Mouse (Mus musculus): ENCODE measurements around the gene Hopx. TPM values are rescaled to one million over a fixed set of nuclear protein-coding genes. Genes with fewer than 3 reads are reported as not detected.

Hopx gene
- total RNA-seq (2018; cell fraction: chromatin; rRNA removed): 1 to 10 TPM in 3 of 26 experiments, not detected in 23; 1.3 to 4.5 (median 1.5) TPM
- total RNA-seq (2018; cell fraction: cytosol; rRNA removed): 1 to 10 TPM in 5 of 26 experiments, under 1 TPM in 20, not detected in 1; 0.21 to 4.2 (median 0.62) TPM
- 1 to 10 TPM in 4 of 26 experiments, under 1 TPM in 2, not detected in 20; 0.36 to 4.7 (median 2.1) TPM for total RNA-seq (2018; cell fraction: nucleus; rRNA removed)
- polyA plus RNA-seq (2018): 0.44 to 0.90 TPM (median 0.78 TPM) in 3 replicates

GRCm38 (mm10) chr5:77114817-77115731 is at the start of gene Hopx:
TSS of gene Hopx (minus strand) at chr5:77115121.
- H3K36me3 ChIP-seq (ENCODE audit: inconsistent target): no peaks in the 10 kb centered on the region
- H3K27ac ChIP-seq: no peak within 1 kb of the TSS
- no peaks in the 10 kb centered on the region for H3K79me2 ChIP-seq (ENCODE audit: inconsistent target)
- no peak within 1 kb of the TSS for H3K4me3 ChIP-seq (ENCODE audit: inconsistent target)
- WGBS (ENCODE audit: missing documents): 53% methylated on average over 33 of the region's 33 CpGs

- Histone ChIP-seq H3K4me3 (ENCODE audit: inconsistent target) (no peak overlapping the region), H3K36me3 (ENCODE audit: inconsistent target) (no peaks in the 10 kb centered on the region), H3K27ac (no peak overlapping the region), H3K79me2 (ENCODE audit: inconsistent target) (no peaks in the 10 kb centered on the region)
- 84% methylated on average over 7 of the region's 7 CpGs for WGBS (ENCODE audit: missing documents)
Measured at GRCm38 (mm10) chr5:77163597-77163996, 48.7 kb upstream of the Hopx start.

GRCm38 (mm10) chr5:77162566-77162965 is 47.6 kb upstream of the Hopx start:
- 61% methylated on average over 3 of the region's 3 CpGs for WGBS (ENCODE audit: missing documents)
- Histone ChIP-seq H3K27ac (no peak overlapping the region), H3K4me3 (ENCODE audit: inconsistent target) (no peak overlapping the region), H3K79me2 (ENCODE audit: inconsistent target) (no peaks in the 10 kb centered on the region), H3K36me3 (ENCODE audit: inconsistent target) (no peaks in the 10 kb centered on the region)

GRCm38 (mm10) chr5:77157777-77158540 is 43.0 kb upstream of the Hopx start:
- WGBS (ENCODE audit: missing documents): 37% methylated on average over 14 of the region's 14 CpGs
- Histone ChIP-seq H3K27ac (no peak overlapping the region), H3K36me3 (ENCODE audit: inconsistent target) (no peaks in the 10 kb centered on the region), H3K79me2 (ENCODE audit: inconsistent target) (no peaks in the 10 kb centered on the region), H3K4me3 (ENCODE audit: inconsistent target) (no peak overlapping the region)

GRCm38 (mm10) chr5:77156938-77157337 is 42.0 kb upstream of the Hopx start:
- 97% methylated on average over 5 of the region's 5 CpGs for WGBS (ENCODE audit: missing documents)
- Histone ChIP-seq H3K36me3 (ENCODE audit: inconsistent target) (no peaks in the 10 kb centered on the region), H3K27ac (no peak overlapping the region), H3K4me3 (ENCODE audit: inconsistent target) (no peak overlapping the region), H3K79me2 (ENCODE audit: inconsistent target) (no peaks in the 10 kb centered on the region)

- Histone ChIP-seq H3K27ac (no peak overlapping the region), H3K79me2 (ENCODE audit: inconsistent target) (no peaks in the 10 kb centered on the region), H3K4me3 (ENCODE audit: inconsistent target) (no peak overlapping the region), H3K36me3 (ENCODE audit: inconsistent target) (no peaks in the 10 kb centered on the region)
- 76% methylated on average over 12 of the region's 12 CpGs for WGBS (ENCODE audit: missing documents)
Measured at GRCm38 (mm10) chr5:77155526-77155925, 40.6 kb upstream of the Hopx start.

GRCm38 (mm10) chr5:77154812-77155211 is 39.9 kb upstream of the Hopx start:
- Histone ChIP-seq H3K36me3 (ENCODE audit: inconsistent target) (no peaks in the 10 kb centered on the region), H3K79me2 (ENCODE audit: inconsistent target) (no peaks in the 10 kb centered on the region), H3K27ac (no peak overlapping the region), H3K4me3 (ENCODE audit: inconsistent target) (no peak overlapping the region)
- 54% methylated on average over 5 of the region's 5 CpGs for WGBS (ENCODE audit: missing documents)

- Histone ChIP-seq H3K36me3 (ENCODE audit: inconsistent target) (no peaks in the 10 kb centered on the region), H3K79me2 (ENCODE audit: inconsistent target) (no peaks in the 10 kb centered on the region), H3K4me3 (ENCODE audit: inconsistent target) (no peak overlapping the region), H3K27ac (no peak overlapping the region)
- 95% methylated on average over 3 of the region's 3 CpGs for WGBS (ENCODE audit: missing documents)
Measured at GRCm38 (mm10) chr5:77151738-77152137, 36.8 kb upstream of the Hopx start.

GRCm38 (mm10) chr5:77151075-77151474 is 36.2 kb upstream of the Hopx start:
- H3K27ac ChIP-seq: no peak overlapping the region
- H3K79me2 ChIP-seq (ENCODE audit: inconsistent target): no peaks in the 10 kb centered on the region
- WGBS (ENCODE audit: missing documents): 80% methylated on average over 7 of the region's 7 CpGs
- H3K36me3 ChIP-seq (ENCODE audit: inconsistent target): no peaks in the 10 kb centered on the region
- no peak overlapping the region for H3K4me3 ChIP-seq (ENCODE audit: inconsistent target)

- 36% methylated on average over 6 of the region's 6 CpGs for WGBS (ENCODE audit: missing documents)
- no peak overlapping the region for H3K4me3 ChIP-seq (ENCODE audit: inconsistent target)
- H3K79me2 ChIP-seq (ENCODE audit: inconsistent target): no peaks in the 10 kb centered on the region
- no peak overlapping the region for H3K27ac ChIP-seq
- no peaks in the 10 kb centered on the region for H3K36me3 ChIP-seq (ENCODE audit: inconsistent target)
Measured at GRCm38 (mm10) chr5:77148021-77148621, 33.2 kb upstream of the Hopx start.

- Histone ChIP-seq H3K36me3 (ENCODE audit: inconsistent target) (no peaks in the 10 kb centered on the region), H3K4me3 (ENCODE audit: inconsistent target) (no peak overlapping the region), H3K79me2 (ENCODE audit: inconsistent target) (no peaks in the 10 kb centered on the region), H3K27ac (no peak overlapping the region)
- 55% methylated on average over 4 of the region's 4 CpGs for WGBS (ENCODE audit: missing documents)
Measured at GRCm38 (mm10) chr5:77146459-77147170, 31.7 kb upstream of the Hopx start.

- no peak overlapping the region for H3K4me3 ChIP-seq (ENCODE audit: inconsistent target)
- H3K79me2 ChIP-seq (ENCODE audit: inconsistent target): no peaks in the 10 kb centered on the region
- 52% methylated on average over 4 of the region's 5 CpGs for WGBS (ENCODE audit: missing documents)
- H3K36me3 ChIP-seq (ENCODE audit: inconsistent target): no peaks in the 10 kb centered on the region
- H3K27ac ChIP-seq: no peak overlapping the region
Measured at GRCm38 (mm10) chr5:77144647-77145046, 29.7 kb upstream of the Hopx start.

GRCm38 (mm10) chr5:77143076-77143475 is 28.2 kb upstream of the Hopx start:
- WGBS (ENCODE audit: missing documents): 94% methylated on average over 3 of the region's 3 CpGs
- H3K79me2 ChIP-seq (ENCODE audit: inconsistent target): no peaks in the 10 kb centered on the region
- no peaks in the 10 kb centered on the region for H3K36me3 ChIP-seq (ENCODE audit: inconsistent target)
- H3K4me3 ChIP-seq (ENCODE audit: inconsistent target): no peak overlapping the region
- H3K27ac ChIP-seq: no peak overlapping the region

- H3K36me3 ChIP-seq (ENCODE audit: inconsistent target): no peaks in the 10 kb centered on the region
- WGBS (ENCODE audit: missing documents): 75% methylated on average over 7 of the region's 7 CpGs
Measured at GRCm38 (mm10) chr5:77141336-77141735, 26.4 kb upstream of the Hopx start.

More at GRCm38 (mm10) chr5:77141336-77141735, 26.4 kb upstream of the Hopx start:
- no peak overlapping the region for H3K4me3 ChIP-seq (ENCODE audit: inconsistent target)
- H3K79me2 ChIP-seq (ENCODE audit: inconsistent target): no peaks in the 10 kb centered on the region
- no peak overlapping the region for H3K27ac ChIP-seq
